ENCODE assay signal across 24 mouse cellular contexts in genomic region chr10:52358467-52358866, GRCm38 (mm10). TPM values are rescaled to one million over a fixed set of nuclear protein-coding genes. Genes with fewer than 3 reads are reported as not detected.
DNase-seq lines count a peak whose midpoint lies in the region; ATAC-seq and TF ChIP-seq lines count a peak whose summit lies in the region.
"Had no signal": no experiment of that assay in that cellular context is flagged by ENCODE, and none has a peak within 500 bp of the region (broad histone marks: within the 10 kb centered on the region; RNA-seq: fewer than 3 reads in every experiment).

Gm26741 (plus strand) TSS chr10:52358767.

- peak within 1 kb of the TSS; percentile 20; the same call in 1 of the 2 replicates for H3K27ac ChIP-seq in liver, adult 2 months (replicated peaks; ENCODE audit: insufficient read depth, low read depth, low read length)
- no peak within 1 kb of the TSS for H3K27ac ChIP-seq in liver, embryonic 11.5 days (ENCODE audit: low read depth, low read length)

- no peak for ATAC-seq in liver, embryonic 11.5 days (replicated peaks; ENCODE audit: low FRiP score)
- ATAC-seq: activated CD4-positive, CD25-positive, alpha-beta regulatory T cell, adult 4 months; CD4-positive, CD25-positive, alpha-beta regulatory T cell, adult 4 months; Patski had no signal

- TF ChIP-seq CTCF in liver, adult 2 months (IDR thresholded peaks at IDR 0.05; ENCODE audit: low read depth, low read length) = no peak

- H3K4me2 ChIP-seq in liver, embryonic 11.5 days = no peak within 1 kb of the TSS

- H3K9ac ChIP-seq in liver, adult 2 months (ENCODE audit: low read depth, low read length) = no peak within 1 kb of the TSS
- H3K9ac ChIP-seq in liver, embryonic 11.5 days (ENCODE audit: low read depth, low read length) = no peak within 1 kb of the TSS

- H3K4me1 ChIP-seq in liver, adult 2 months (ENCODE audit: control insufficient read depth, insufficient read depth, low read length) = peaks cover 16% of the 10 kb centered on the region
- no peaks in the 10 kb centered on the region for H3K4me1 ChIP-seq in liver, embryonic 11.5 days (replicated peaks; ENCODE audit: control insufficient read depth, insufficient read depth, low read length)

- H3K27me3 ChIP-seq in liver, adult 2 months (ENCODE audit: control insufficient read depth, insufficient read depth, low read length) = no peaks in the 10 kb centered on the region
- no peaks in the 10 kb centered on the region for H3K27me3 ChIP-seq in liver, embryonic 11.5 days (replicated peaks; ENCODE audit: control insufficient read depth, insufficient read depth, low read length)
- H3K27me3 ChIP-seq: CH12.LX, Patski had no signal

- 82% methylated on average over 2 of the region's 2 CpGs for WGBS in liver, adult 2 months
- WGBS in liver, embryonic 11.5 days = 82% methylated on average over 2 of the region's 2 CpGs

- DNase-seq in liver, adult 2 months (ENCODE audit: extremely low read depth, low read depth, low spot score) = no peak
- no peak for DNase-seq in liver, embryonic 11.5 days (ENCODE audit: low spot score)
- DNase-seq: adrenal gland, adult 2 months; adrenal gland, adult 8-10 months; adrenal gland, postnatal 10 days; adrenal gland, postnatal 14 days; adrenal gland, postnatal 25 days; adrenal gland, postnatal 36 days; B cell, adult 2 months; cerebellum, adult 11 months; cerebellum, adult 11-12 months; cerebellum, adult 18-20 months; cerebellum, adult 2 months had no signal

- H3K9me3 ChIP-seq in liver, embryonic 11.5 days (ENCODE audit: control insufficient read depth, low read length) = no peaks in the 10 kb centered on the region
- H3K9me3 ChIP-seq: G1E had no signal

- no peak within 1 kb of the TSS for H3K4me3 ChIP-seq in liver, adult 2 months (ENCODE audit: insufficient read depth, low read depth, low read length)
- no peak within 1 kb of the TSS for H3K4me3 ChIP-seq in liver, embryonic 11.5 days (ENCODE audit: low read depth, low read length)

- H3K79me2 ChIP-seq in liver, adult 2 months (ENCODE audit: control insufficient read depth, insufficient read depth, low read length) = no peaks in the 10 kb centered on the region; the same call in 1 of the 2 replicates

- no peak for TF ChIP-seq POLR2A in liver, adult 2 months (IDR thresholded peaks at IDR 0.05; ENCODE audit: extremely low read depth, insufficient read depth, low read length)

- peaks cover 14% of the 10 kb centered on the region for H3K36me3 ChIP-seq in liver, adult 2 months (ENCODE audit: control insufficient read depth, insufficient read depth, low read length)
- 0 out of 2 replicates have a peak, but pooled peaks cover 2% of the 10 kb centered on the region for H3K36me3 ChIP-seq in liver, embryonic 11.5 days (ENCODE audit: control insufficient read depth, insufficient read depth, low read length)

RNA-seq across cellular contexts. Expression of gene Gm26741, which starts in this region (rescaled TPM):
- not detected in 2 replicates for total RNA-seq in liver, adult 2 months (2014; rRNA removed)
- polyA plus RNA-seq in liver, adult 2 months (2012; rRNA removed) = not detected in 2 replicates
- not detected in 2 replicates for polyA plus RNA-seq in liver, embryonic 11.5 days (2014; fragmentation: Nextera tagmentation; extraction: Ambion mirVana)
- total RNA-seq: adrenal gland, adult 18-20 months; adrenal gland, adult 2 months; adrenal gland, adult 8-10 months; adrenal gland, postnatal 10 days; adrenal gland, postnatal 14 days; adrenal gland, postnatal 25 days; adrenal gland, postnatal 36 days; adrenal gland, postnatal 4 days; CH12.LX; ES-E14; G1E; MEL had no signal
- polyA plus RNA-seq: activated CD4-positive, CD25-positive, alpha-beta regulatory T cell, adult 4 months; adrenal gland, adult 2 months; brain, embryonic 14.5 days; C2C12; CD4-positive, CD25-positive, alpha-beta regulatory T cell, adult 4 months; cerebellum, adult 2 months; G1E; Patski had no signal
